Mouse (Mus musculus): ENCODE measurements around the gene Tmem219. TPM values are rescaled to one million over a fixed set of nuclear protein-coding genes. Genes with fewer than 3 reads are reported as not detected.
"Not testable (repeated sequence)": the region's sequence is repeated elsewhere in the genome, so short reads cannot be mapped to it uniquely, and the experiment has no call there.

The Tmem219 gene
- polyA plus RNA-seq, 1 experiment from 2014 or later = 20.0 TPM

- no peaks in the 10 kb centered on the region for H3K4me1 ChIP-seq (ENCODE audit: control insufficient read depth, insufficient read depth, low read length)
- H3K27me3 ChIP-seq (ENCODE audit: control insufficient read depth, insufficient read depth, low read length) = no peaks in the 10 kb centered on the region
- DNase-seq (ENCODE audit: low spot score) (no peak), ATAC-seq (ENCODE audit: insufficient read depth, low FRiP score, low TSS enrichment) (no peak)
- H3K36me3 ChIP-seq (ENCODE audit: control insufficient read depth, insufficient read depth, low read length) = no peaks in the 10 kb centered on the region
- H3K9me3 ChIP-seq (ENCODE audit: control insufficient read depth, low read length) = no peaks in the 10 kb centered on the region
- H3K4me3 ChIP-seq (ENCODE audit: low read depth, low read length) = no peak overlapping the region
- 93% methylated on average over 3 of the region's 3 CpGs for whole genome bisulfite sequencing
- H3K27ac ChIP-seq (ENCODE audit: low read depth, low read length) = no peak overlapping the region
- H3K4me2 ChIP-seq (ENCODE audit: low read depth) = no peak overlapping the region
- H3K9ac ChIP-seq (ENCODE audit: low read length) = no peak overlapping the region
These were observed 7.9 kb downstream of the Tmem219 start for GRCm38 (mm10) chr7:126914844-126915243.

DNA sequence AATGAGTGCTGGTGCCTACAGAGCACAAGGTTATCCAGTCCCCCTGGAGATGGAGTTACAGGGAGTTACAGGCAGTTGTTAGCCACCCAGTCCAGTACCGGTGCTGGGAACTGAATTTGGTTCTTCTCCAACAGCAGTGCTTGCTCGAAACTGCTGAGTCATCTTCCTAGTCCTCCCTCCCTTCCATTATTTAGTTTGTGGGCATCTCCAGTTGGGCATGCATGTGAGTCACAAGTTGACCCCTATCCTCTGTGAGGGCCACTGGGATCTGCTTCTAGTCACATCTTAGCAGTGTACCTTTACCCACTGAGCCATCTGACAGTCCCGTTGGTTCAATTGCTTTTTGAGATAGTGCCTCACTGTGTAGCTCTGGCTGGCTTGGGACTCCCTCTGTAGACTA, 17.1 kb downstream of the Tmem219 start:
- Histone ChIP-seq H3K9ac (ENCODE audit: low read length) (no peak overlapping the region), H3K4me1 (ENCODE audit: control insufficient read depth, insufficient read depth, low read length) (no peaks in the 10 kb centered on the region), H3K36me3 (ENCODE audit: control insufficient read depth, insufficient read depth, low read length) (no peaks in the 10 kb centered on the region), H3K4me3 (ENCODE audit: low read depth, low read length) (no peak overlapping the region), H3K9me3 (ENCODE audit: control insufficient read depth, low read length) (no peaks in the 10 kb centered on the region), H3K27me3 (ENCODE audit: control insufficient read depth, insufficient read depth, low read length) (no peaks in the 10 kb centered on the region), H3K27ac (ENCODE audit: low read depth, low read length) (no peak overlapping the region), H3K4me2 (ENCODE audit: low read depth) (no peak overlapping the region)
- DNase-seq (ENCODE audit: low spot score) = no peak
- no peak for ATAC-seq (ENCODE audit: insufficient read depth, low FRiP score, low TSS enrichment)
- WGBS = 75% methylated on average over 3 of the region's 3 CpGs

DNA sequence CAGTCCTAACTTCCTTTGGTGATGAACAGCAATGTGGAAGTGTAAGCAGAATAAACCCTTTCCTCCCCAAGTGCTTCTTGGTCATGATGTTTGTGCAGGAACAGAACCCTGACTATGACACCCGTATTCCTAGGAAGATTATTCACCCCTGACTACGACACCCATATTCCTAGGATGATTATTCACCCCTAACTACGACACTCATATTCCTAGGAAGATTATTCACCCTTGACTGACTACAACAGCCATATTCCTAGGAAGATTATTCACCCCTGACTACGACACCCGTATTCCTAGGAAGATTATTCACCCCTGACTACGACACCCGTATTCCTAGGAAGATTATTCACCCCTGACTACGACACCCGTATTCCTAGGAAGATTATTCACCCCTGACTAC, 22.9 kb downstream of the Tmem219 start:
- not testable (repeated sequence) for ATAC-seq (ENCODE audit: insufficient read depth, low FRiP score, low TSS enrichment); DNase-seq (ENCODE audit: low spot score); H3K9ac ChIP-seq (ENCODE audit: low read length); H3K4me2 ChIP-seq (ENCODE audit: low read depth); H3K9me3 ChIP-seq (ENCODE audit: control insufficient read depth, low read length); H3K4me1 ChIP-seq (ENCODE audit: control insufficient read depth, insufficient read depth, low read length); H3K27me3 ChIP-seq (ENCODE audit: control insufficient read depth, insufficient read depth, low read length); H3K27ac ChIP-seq (ENCODE audit: low read depth, low read length); H3K36me3 ChIP-seq (ENCODE audit: control insufficient read depth, insufficient read depth, low read length); H3K4me3 ChIP-seq (ENCODE audit: low read depth, low read length)
- 95% methylated on average over 7 of the region's 9 CpGs for WGBS

DNA sequence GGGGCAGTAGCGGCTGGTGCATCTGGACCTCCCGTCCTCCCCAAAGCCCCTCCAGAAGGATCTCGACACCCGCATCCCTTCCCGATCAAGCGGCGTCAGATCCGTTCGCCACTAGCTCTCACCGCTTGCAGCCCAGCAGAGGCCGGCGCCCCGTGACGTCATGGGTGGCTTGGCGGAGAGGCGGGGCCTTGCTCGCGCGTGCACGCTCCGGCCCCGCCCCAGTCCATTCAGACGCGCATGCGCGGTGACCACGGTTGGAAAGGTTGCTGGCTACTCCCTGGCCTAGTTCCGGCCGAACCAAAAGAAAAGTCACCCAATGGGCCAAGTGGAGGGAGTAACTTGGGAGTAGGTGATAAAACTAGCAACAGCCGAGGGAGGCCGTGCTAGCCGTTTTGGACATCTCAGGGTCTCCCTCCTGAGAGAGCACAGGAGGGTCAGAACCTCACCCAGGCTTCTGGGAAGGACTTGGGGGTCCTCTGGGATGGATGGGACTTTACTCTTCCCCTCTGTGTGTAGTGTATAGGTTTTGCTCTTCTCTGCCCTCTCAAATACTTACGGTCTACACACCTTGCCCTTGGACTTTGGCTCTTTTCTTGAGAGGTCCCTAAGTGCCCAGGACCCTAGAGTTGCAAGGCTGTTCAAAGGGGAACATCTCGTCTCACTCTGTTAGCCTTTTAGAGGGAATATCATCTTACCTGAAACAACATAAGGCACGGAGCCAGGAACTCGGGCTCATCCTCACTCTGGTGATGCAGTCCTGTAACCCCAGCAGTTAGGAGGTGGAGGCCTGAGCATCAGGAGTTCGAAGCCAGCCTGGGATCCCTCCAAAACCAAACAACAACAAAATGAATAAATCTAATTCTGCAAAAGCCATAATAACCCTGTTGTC, 24.4 kb downstream of the Tmem219 start:
- ATAC-seq (ENCODE audit: insufficient read depth, low FRiP score, low TSS enrichment) (peak; percentile 79), DNase-seq (ENCODE audit: low spot score) (peak; percentile 96)
- Histone ChIP-seq H3K4me2 (ENCODE audit: low read depth) (peak overlapping the region; percentile 53), H3K36me3 (ENCODE audit: control insufficient read depth, insufficient read depth, low read length) (no peaks in the 10 kb centered on the region), H3K27me3 (ENCODE audit: control insufficient read depth, insufficient read depth, low read length) (no peaks in the 10 kb centered on the region), H3K9ac (ENCODE audit: low read length) (peak overlapping the region; percentile 60), H3K9me3 (ENCODE audit: control insufficient read depth, low read length) (no peaks in the 10 kb centered on the region), H3K27ac (ENCODE audit: low read depth, low read length) (no peak overlapping the region), H3K4me3 (ENCODE audit: low read depth, low read length) (peak overlapping the region; percentile 45), H3K4me1 (ENCODE audit: control insufficient read depth, insufficient read depth, low read length) (0 out of 2 replicates have a peak, but pooled peaks cover 4% of the 10 kb centered on the region)
- WGBS = 11% methylated on average over 37 of the region's 37 CpGs

DNA sequence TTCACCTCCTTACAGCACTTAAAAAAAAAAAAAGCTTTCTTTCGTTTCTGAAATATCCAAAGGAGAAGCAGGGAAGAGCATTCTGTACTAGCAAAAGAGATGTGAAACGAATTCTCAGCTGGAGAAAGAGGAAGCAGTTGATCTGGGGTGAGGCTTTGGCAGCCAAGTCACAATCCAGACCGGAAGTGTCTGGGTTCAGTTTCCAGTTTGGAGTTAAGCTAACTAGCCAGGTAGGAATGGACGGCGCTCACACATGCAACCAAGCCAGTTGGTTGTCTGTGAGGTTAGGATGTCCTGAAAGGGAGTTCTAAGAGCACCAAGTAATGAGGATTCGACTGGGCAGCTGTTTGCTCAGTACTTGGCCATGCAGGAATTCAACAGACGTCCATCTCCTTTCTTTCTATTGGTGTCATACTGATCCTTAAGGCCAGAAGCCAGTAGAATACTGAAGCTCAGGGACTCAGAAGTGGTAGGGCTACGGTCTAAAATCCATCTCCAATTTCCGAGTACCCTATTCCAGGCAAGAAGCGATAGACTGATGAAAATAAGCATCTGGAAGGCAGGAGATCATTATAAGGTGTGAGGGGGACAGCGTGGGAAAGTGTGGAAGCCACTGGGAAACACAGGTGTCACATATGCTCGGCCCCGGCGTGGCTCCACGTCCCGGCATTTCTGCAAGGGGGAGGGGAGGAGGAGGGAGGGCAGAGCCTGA, 25.2 kb downstream of the Tmem219 start:
- ATAC-seq (ENCODE audit: insufficient read depth, low FRiP score, low TSS enrichment) = peak; percentile 27; the same call in 1 of the 2 replicates
- WGBS = 26% methylated on average over 16 of the region's 16 CpGs

GRCm38 (mm10) chr7:126896912-126897311, 25.8 kb downstream of the Tmem219 start:
- Histone ChIP-seq H3K9ac (ENCODE audit: low read length) (no peak overlapping the region), H3K4me1 (ENCODE audit: control insufficient read depth, insufficient read depth, low read length) (0 out of 2 replicates have a peak, but pooled peaks cover 4% of the 10 kb centered on the region), H3K9me3 (ENCODE audit: control insufficient read depth, low read length) (no peaks in the 10 kb centered on the region), H3K4me3 (ENCODE audit: low read depth, low read length) (no peak overlapping the region), H3K27me3 (ENCODE audit: control insufficient read depth, insufficient read depth, low read length) (no peaks in the 10 kb centered on the region), H3K27ac (ENCODE audit: low read depth, low read length) (no peak overlapping the region), H3K36me3 (ENCODE audit: control insufficient read depth, insufficient read depth, low read length) (no peaks in the 10 kb centered on the region), H3K4me2 (ENCODE audit: low read depth) (no peak overlapping the region)
- no peak for ATAC-seq (ENCODE audit: insufficient read depth, low FRiP score, low TSS enrichment)
- DNase-seq (ENCODE audit: low spot score) = no peak
- 91% methylated on average over 5 of the region's 5 CpGs for WGBS

More for the DNA sequence above, 25.2 kb downstream of the Tmem219 start:
- Histone ChIP-seq H3K4me1 (ENCODE audit: control insufficient read depth, insufficient read depth, low read length) (0 out of 2 replicates have a peak, but pooled peaks cover 4% of the 10 kb centered on the region), H3K36me3 (ENCODE audit: control insufficient read depth, insufficient read depth, low read length) (no peaks in the 10 kb centered on the region), H3K9ac (ENCODE audit: low read length) (peak overlapping the region; percentile 60), H3K27me3 (ENCODE audit: control insufficient read depth, insufficient read depth, low read length) (no peaks in the 10 kb centered on the region), H3K4me3 (ENCODE audit: low read depth, low read length) (peak overlapping the region; percentile 45), H3K4me2 (ENCODE audit: low read depth) (peak overlapping the region; percentile 53), H3K27ac (ENCODE audit: low read depth, low read length) (no peak overlapping the region), H3K9me3 (ENCODE audit: control insufficient read depth, low read length) (no peaks in the 10 kb centered on the region)
- DNase-seq (ENCODE audit: low spot score) = no peak

DNA sequence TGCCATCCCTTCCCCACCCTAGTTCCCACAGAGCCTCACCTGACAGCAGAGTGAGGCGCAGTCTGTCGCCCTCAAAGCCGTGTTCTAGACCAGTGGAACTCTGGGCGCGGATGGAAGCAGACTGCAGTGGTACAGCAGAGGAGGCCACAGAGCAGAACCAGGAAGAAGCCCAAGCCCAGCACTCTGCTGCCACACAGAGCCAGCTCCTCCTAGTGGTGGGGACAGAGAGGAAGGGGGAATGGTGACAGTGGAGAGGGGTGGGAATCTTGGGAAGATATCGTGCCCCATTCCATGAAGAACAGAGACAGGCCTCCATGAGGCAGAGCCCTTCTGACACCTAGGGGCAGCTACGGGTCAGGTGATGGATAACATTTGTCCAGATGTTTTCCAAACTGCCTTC, 33.9 kb downstream of the Tmem219 start:
- H3K27me3 ChIP-seq (ENCODE audit: control insufficient read depth, insufficient read depth, low read length) = no peaks in the 10 kb centered on the region
- no peak overlapping the region for H3K9ac ChIP-seq (ENCODE audit: low read length)
- no peak for DNase-seq (ENCODE audit: low spot score)
- WGBS = 54% methylated on average over 7 of the region's 7 CpGs
- no peaks in the 10 kb centered on the region for H3K9me3 ChIP-seq (ENCODE audit: control insufficient read depth, low read length)
- no peak overlapping the region for H3K27ac ChIP-seq (ENCODE audit: low read depth, low read length)
- H3K4me3 ChIP-seq (ENCODE audit: low read depth, low read length) = no peak overlapping the region
- no peaks in the 10 kb centered on the region for H3K36me3 ChIP-seq (ENCODE audit: control insufficient read depth, insufficient read depth, low read length)
- no peak for ATAC-seq (ENCODE audit: insufficient read depth, low FRiP score, low TSS enrichment)
- H3K4me2 ChIP-seq (ENCODE audit: low read depth) = no peak overlapping the region
- no peaks in the 10 kb centered on the region for H3K4me1 ChIP-seq (ENCODE audit: control insufficient read depth, insufficient read depth, low read length)

- Histone ChIP-seq H3K9me3 (ENCODE audit: control insufficient read depth, low read length) (no peaks in the 10 kb centered on the region), H3K9ac (ENCODE audit: low read length) (no peak overlapping the region), H3K36me3 (ENCODE audit: control insufficient read depth, insufficient read depth, low read length) (no peaks in the 10 kb centered on the region), H3K4me2 (ENCODE audit: low read depth) (no peak overlapping the region), H3K4me3 (ENCODE audit: low read depth, low read length) (no peak overlapping the region), H3K4me1 (ENCODE audit: control insufficient read depth, insufficient read depth, low read length) (peaks cover 14% of the 10 kb centered on the region), H3K27ac (ENCODE audit: low read depth, low read length) (no peak overlapping the region), H3K27me3 (ENCODE audit: control insufficient read depth, insufficient read depth, low read length) (no peaks in the 10 kb centered on the region)
- no peak for ATAC-seq (ENCODE audit: insufficient read depth, low FRiP score, low TSS enrichment)
- DNase-seq (ENCODE audit: low spot score) = no peak
- WGBS = 81% methylated on average over 5 of the region's 5 CpGs
These were observed 35.4 kb downstream of the Tmem219 start for GRCm38 (mm10) chr7:126887281-126887680.
